36 mouse cellular contexts compared by ENCODE assay signal in the genomic region with DNA sequence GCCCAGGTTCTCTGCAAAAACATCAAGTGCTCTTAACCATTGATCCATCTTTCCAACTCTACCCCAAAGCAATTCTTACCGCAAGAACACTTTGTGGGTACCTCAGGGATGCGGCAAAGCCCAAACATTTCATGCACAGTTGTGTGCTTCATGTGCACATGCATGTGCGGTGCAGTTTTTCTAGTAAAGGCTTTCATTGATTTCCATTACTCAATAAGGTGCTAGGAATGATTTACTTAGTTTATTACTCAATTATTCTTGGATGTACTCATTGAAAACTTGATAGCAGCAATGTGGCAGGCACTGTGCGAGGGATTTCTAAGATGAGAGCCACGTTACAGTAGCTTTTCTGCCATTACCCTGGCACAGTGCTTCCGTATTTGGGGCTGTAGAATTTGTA. TPM values are rescaled to one million over a fixed set of nuclear protein-coding genes. Genes with fewer than 3 reads are reported as not detected.
"Had no signal": no experiment of that assay in that cellular context is flagged by ENCODE, and none has a peak within 500 bp of the region (broad histone marks: within the 10 kb centered on the region; RNA-seq: fewer than 3 reads in every experiment).

No protein-coding gene starts in this region.

- H3K4me3 ChIP-seq: left cerebral cortex, adult 2 months; limb, embryonic 10.5 days; limb, embryonic 12.5 days; limb, embryonic 13.5 days; limb, embryonic 15.5 days; liver, embryonic 13.5 days; liver, embryonic 15.5 days; lung, embryonic 15.5 days; megakaryocyte, embryonic 14.5 days; midbrain, embryonic 10.5 days; midbrain, embryonic 12.5 days; midbrain, embryonic 13.5 days; midbrain, embryonic 15.5 days; myocyte; neural tube, embryonic 12.5 days had no signal

- H3K27me3 ChIP-seq: limb, embryonic 12.5 days; limb, embryonic 13.5 days; limb, embryonic 15.5 days; liver, embryonic 13.5 days; liver, embryonic 15.5 days; lung, embryonic 15.5 days; midbrain, embryonic 12.5 days; midbrain, embryonic 13.5 days; midbrain, embryonic 15.5 days; neural tube, embryonic 12.5 days had no signal

- H3K4me2 ChIP-seq: limb, embryonic 12.5 days; limb, embryonic 13.5 days; limb, embryonic 15.5 days; liver, embryonic 11.5 days; liver, embryonic 13.5 days; liver, embryonic 15.5 days; lung, embryonic 14.5 days; lung, embryonic 15.5 days; midbrain, embryonic 11.5 days; midbrain, embryonic 12.5 days; midbrain, embryonic 13.5 days; midbrain, embryonic 15.5 days; neural tube, embryonic 12.5 days had no signal

- H3K27ac ChIP-seq: left cerebral cortex, adult 2 months; limb, embryonic 10.5 days; limb, embryonic 12.5 days; limb, embryonic 13.5 days; limb, embryonic 15.5 days; liver, embryonic 13.5 days; liver, embryonic 14.5 days; liver, embryonic 15.5 days; lung, embryonic 15.5 days; macrophage; midbrain, embryonic 10.5 days; midbrain, embryonic 12.5 days; midbrain, embryonic 13.5 days; midbrain, embryonic 15.5 days; neural tube, embryonic 12.5 days had no signal

- H3K9me3 ChIP-seq: limb, embryonic 10.5 days; limb, embryonic 12.5 days; limb, embryonic 13.5 days; limb, embryonic 15.5 days; liver, embryonic 13.5 days; liver, embryonic 15.5 days; lung, embryonic 15.5 days; megakaryocyte, embryonic 14.5 days; midbrain, embryonic 10.5 days; midbrain, embryonic 12.5 days; midbrain, embryonic 13.5 days; midbrain, embryonic 15.5 days; neural tube, embryonic 12.5 days had no signal

- H3K4me1 ChIP-seq: limb, embryonic 12.5 days; limb, embryonic 15.5 days; liver, embryonic 13.5 days; liver, embryonic 15.5 days; lung, embryonic 15.5 days had no signal

- H3K9ac ChIP-seq: limb, embryonic 12.5 days; limb, embryonic 13.5 days; limb, embryonic 15.5 days; liver, embryonic 13.5 days; liver, embryonic 14.5 days; liver, embryonic 15.5 days; liver, postnatal 0 days; lung, embryonic 14.5 days; lung, embryonic 15.5 days; midbrain, embryonic 12.5 days; midbrain, embryonic 13.5 days; midbrain, embryonic 15.5 days; neural tube, embryonic 12.5 days had no signal

- DNase-seq: left cerebral cortex, postnatal 4 days; liver; liver, embryonic 13.5 days; liver, postnatal 0 days; lung, adult 18-20 months; lung, adult 2 months; lung, embryonic 14.5 days; lung, postnatal 10 days; lung, postnatal 14 days; lung, postnatal 36 days; lung, postnatal 4 days; midbrain, embryonic 14.5 days had no signal

- ATAC-seq: liver, postnatal 0 days; lung, postnatal 0 days; midbrain, embryonic 13.5 days; midbrain, embryonic 15.5 days; midbrain, embryonic 16.5 days had no signal

- H3K36me3 ChIP-seq: limb, embryonic 10.5 days; limb, embryonic 12.5 days; limb, embryonic 13.5 days; limb, embryonic 15.5 days; liver, embryonic 13.5 days; liver, embryonic 15.5 days; lung, embryonic 15.5 days; midbrain, embryonic 10.5 days; midbrain, embryonic 12.5 days; midbrain, embryonic 13.5 days; midbrain, embryonic 15.5 days; neural tube, embryonic 12.5 days had no signal

RNA-seq across cellular contexts. Expression of gene Npy, which starts 48.6 kb away (rescaled TPM):
- total RNA-seq: megakaryocyte progenitor cell, adult 5-6 weeks; megakaryocyte, adult 5-6 weeks; megakaryocyte-erythroid progenitor cell, adult 5-6 weeks; monocyte, adult 5-6 weeks had no signal
- polyA plus RNA-seq: limb, embryonic 10.5 days; liver, embryonic 11.5 days; liver, embryonic 15.5 days; lung, embryonic 14.5 days; lung, postnatal 0 days; myocyte had no signal
